Mouse (Mus musculus): ENCODE measurements around the gene Treh.

Treh gene

GRCm38 (mm10) chr9:44734524-44735494 is 61.8 kb downstream of the Treh start, which contains the start of gene Phldb1:
Phldb1 (minus strand) TSS chr9:44735198.
- DNase-seq (ENCODE audit: low spot score in 2 of 2): no peak

- DNase-seq (ENCODE audit: low spot score in 2 of 2): no peak
These were observed 62.9 kb downstream of the Treh start for GRCm38 (mm10) chr9:44735886-44736285.
